Mouse (Mus musculus): Measurements from ENCODE around the gene Keap1. TPM values are rescaled to one million over a fixed set of nuclear protein-coding genes. Genes with fewer than 3 reads are reported as not detected.
A peak's percentile ranks its signal among the peaks of the same experiment; 100 is the strongest.

The Keap1 gene
- polyA plus RNA-seq (2016; fragmentation: Nextera tagmentation; extraction: Ambion mirVana): 47.8 and 49.6 TPM in 2 replicates

DNA sequence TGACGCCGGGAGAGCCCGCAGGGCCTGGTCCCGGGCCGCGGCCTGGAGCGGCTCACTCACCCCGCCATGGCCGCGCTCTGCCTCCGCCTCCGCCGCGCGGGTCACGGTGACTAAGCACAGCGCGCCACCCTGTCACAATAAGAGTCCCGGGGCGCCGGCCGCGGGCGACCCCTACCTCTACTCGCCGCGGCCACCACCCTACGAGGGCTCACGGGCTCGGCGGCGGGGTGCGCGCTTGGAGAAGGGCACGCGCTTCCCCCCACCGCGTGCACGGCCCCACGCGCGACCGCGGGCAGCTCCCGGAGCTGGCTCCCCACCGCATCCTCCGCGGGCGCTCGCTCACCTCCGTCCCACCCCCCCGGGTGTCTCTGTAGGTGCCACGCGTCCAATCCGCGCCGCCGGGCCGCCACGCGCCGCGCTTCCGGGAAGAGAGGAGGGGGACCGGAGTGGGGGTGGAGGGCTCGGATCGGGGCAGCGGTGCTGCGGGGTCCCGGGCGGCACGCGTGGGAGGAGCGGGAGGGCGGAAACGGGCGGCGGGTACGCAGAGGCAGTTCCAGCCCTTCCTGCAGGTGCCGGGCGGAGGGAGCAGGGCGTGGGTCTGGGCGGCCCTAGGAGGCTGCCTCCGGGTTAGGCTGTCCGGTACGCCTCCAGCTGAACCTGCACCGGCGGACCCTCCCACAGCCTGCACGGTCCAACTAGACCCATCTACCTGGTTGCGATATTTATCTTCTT is at the start of gene Keap1:
Gene Keap1 (minus strand): TSS at position 629 of the 732 bp plus-strand sequence.
- under 1% methylated on average over 90 of the region's 90 CpGs for WGBS
- H3K4me1 ChIP-seq: peaks cover 29% of the 10 kb centered on the region
- H3K9me3 ChIP-seq: peaks cover 4% of the 10 kb centered on the region; the same call in 1 of the 2 replicates
- peak within 1 kb of the TSS; percentile 98 for H3K27ac ChIP-seq (replicated peaks)
- H3K27me3 ChIP-seq (replicated peaks; ENCODE audit: low read depth, poor library complexity, severe bottlenecking): peaks cover 44% of the 10 kb centered on the region
- peaks cover 32% of the 10 kb centered on the region for H3K36me3 ChIP-seq (replicated peaks)
- H3K4me3 ChIP-seq: peak within 1 kb of the TSS; percentile 98
- peak; percentile 90 for DNase-seq (ENCODE audit: low spot score)

DNA sequence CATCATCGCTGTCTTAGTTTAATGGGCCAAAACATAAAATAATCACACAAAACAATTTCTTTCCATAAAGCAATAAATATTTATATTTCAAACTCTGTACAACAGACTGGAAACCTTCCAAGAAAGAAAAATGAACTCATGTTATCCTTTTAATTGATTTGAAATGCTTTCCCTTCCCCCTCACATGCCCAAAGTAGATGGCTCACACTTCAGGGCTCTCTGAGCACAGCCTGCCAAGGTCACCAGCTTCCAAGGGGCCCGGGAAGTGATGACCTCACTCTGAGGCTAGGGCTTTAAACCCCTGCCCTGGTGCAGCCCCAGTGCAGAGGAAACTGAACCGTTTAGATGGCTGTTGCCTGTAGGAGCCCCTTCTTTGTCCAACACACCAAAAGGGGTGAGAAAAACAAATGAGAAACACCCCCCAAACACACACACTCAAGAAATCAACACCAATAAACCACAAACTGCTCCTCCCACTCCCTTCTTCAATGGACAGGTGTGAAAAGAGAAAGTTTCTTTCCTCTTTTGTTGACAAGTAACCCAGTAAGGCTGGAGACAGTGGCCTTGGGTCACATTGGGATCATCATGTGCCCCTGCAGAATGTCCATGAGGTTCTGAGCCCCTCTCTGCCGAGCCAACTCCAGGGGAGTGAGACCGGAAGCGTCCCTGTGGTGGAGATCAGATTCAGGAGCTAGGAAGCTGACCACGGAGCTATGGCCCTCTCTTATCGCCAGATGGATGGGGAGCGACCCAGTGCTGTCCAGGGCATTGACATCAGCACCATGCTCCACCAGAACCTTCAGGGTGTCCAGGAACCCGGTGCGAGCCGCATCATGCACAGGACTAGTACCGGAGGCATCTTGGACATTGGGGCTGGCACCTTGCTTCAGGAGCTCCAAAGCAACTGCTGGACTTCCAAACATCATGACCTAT is 49.5 kb upstream of the Keap1 start:
- DNase-seq (ENCODE audit: low spot score): no peak
- H3K36me3 ChIP-seq (replicated peaks): peaks cover 28% of the 10 kb centered on the region
- H3K4me3 ChIP-seq: peak overlapping the region; percentile 93
- H3K27ac ChIP-seq (replicated peaks): peak overlapping the region; percentile 89
- no peaks in the 10 kb centered on the region for H3K27me3 ChIP-seq (replicated peaks; ENCODE audit: low read depth, poor library complexity, severe bottlenecking)
- no peaks in the 10 kb centered on the region for H3K9me3 ChIP-seq
- peaks cover 37% of the 10 kb centered on the region for H3K4me1 ChIP-seq
- 82% methylated on average over 13 of the region's 13 CpGs for WGBS

DNA sequence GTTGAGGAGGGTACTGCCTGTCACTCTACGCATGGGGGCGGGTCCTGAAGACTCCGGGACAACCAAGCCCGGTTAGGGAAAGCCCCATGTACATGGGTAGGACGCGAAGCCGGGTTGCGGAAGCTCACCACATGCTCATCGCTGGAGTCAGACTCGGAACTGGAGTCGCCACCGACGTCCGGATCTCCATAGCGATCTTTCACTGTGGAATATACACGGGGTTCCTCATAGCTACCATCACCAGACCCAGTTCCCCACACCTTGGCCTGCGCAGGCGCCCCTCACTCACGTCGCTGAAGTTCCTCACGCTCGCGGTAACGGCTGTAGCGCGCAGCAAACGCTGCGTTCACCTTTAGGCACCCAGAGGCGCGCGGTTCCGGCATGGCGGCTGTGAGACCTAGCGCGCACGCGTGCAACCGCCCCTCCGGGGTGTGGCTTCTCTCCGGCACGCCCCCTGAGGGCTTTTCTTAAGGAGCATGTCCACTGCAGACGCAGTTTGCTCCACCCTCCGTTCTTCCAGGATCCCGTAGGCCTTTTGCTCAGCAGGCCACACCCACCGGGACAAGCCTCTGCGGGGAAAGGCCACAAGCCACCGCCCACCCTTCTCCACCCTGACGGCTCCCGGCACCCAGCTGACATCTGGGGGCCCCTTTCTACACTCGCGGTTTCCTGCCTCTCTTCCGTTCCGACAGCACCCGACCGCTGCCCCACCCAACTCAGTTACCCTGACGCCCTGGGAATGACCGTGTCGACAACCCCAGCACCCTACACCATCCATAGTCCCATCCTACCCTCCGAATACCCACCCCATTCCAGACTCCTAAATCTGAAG is 48.6 kb upstream of the Keap1 start, which contains the start of gene Kri1:
Gene Kri1 (minus strand): TSS at position 399 of the 832 bp plus-strand sequence.
- peak; percentile 97 for DNase-seq (ENCODE audit: low spot score)
- H3K4me1 ChIP-seq: peaks cover 37% of the 10 kb centered on the region
- no peaks in the 10 kb centered on the region for H3K9me3 ChIP-seq
- H3K4me3 ChIP-seq: peak within 1 kb of the TSS; percentile 93
- peaks cover 34% of the 10 kb centered on the region for H3K36me3 ChIP-seq (replicated peaks)
- 1% methylated on average over 59 of the region's 59 CpGs for WGBS
- peak within 1 kb of the TSS; percentile 89 for H3K27ac ChIP-seq (replicated peaks)
- no peaks in the 10 kb centered on the region for H3K27me3 ChIP-seq (replicated peaks; ENCODE audit: low read depth, poor library complexity, severe bottlenecking)

DNA sequence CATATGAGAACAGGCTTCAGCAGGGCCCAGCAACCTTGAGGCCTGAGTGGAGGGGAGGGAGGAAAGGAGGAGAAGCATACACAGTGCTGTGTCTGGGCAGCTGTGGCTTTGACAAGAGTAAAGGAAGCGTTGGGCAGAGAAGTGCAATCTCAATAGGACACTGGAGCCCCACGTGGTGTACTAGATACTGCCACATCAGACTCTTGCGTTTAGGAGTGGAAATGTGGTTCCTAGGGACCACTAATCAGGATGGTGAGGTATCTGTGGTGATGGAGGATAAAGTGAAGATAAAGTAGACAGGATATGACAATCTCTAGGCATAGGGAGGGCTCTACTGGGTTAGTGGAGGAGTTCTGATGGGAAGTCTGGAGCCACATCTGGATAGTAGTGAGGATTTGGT is 47.6 kb upstream of the Keap1 start:
- no peak overlapping the region for H3K27ac ChIP-seq (replicated peaks)
- H3K4me3 ChIP-seq: peak overlapping the region; percentile 93
- H3K9me3 ChIP-seq: no peaks in the 10 kb centered on the region
- no peaks in the 10 kb centered on the region for H3K27me3 ChIP-seq (replicated peaks; ENCODE audit: low read depth, poor library complexity, severe bottlenecking)
- H3K4me1 ChIP-seq: peaks cover 37% of the 10 kb centered on the region
- H3K36me3 ChIP-seq (replicated peaks): peaks cover 44% of the 10 kb centered on the region
- no peak for DNase-seq (ENCODE audit: low spot score)
- 69% methylated on average over 3 of the region's 3 CpGs for WGBS

DNA sequence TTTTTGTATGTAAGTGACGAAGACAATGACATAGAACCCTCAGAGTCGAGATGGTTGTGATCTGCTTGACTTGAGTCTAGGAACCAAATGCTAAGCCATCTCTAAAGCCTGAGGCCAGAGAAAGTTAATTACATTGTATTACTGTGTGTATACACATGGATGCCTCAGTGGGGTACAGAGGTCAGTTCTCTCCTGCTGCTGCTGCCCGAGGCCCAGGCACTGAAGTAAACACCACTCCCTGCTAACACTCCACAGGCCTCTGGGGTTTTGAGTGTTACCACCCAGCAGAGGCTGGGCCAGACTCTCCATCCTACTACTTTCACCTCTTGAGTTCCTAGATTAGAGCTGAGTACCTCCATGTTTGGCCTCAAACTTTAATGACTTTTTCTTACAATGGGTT is 44.8 kb upstream of the Keap1 start:
- Histone ChIP-seq H3K9me3 (no peaks in the 10 kb centered on the region), H3K27ac (replicated peaks) (no peak overlapping the region), H3K27me3 (replicated peaks; ENCODE audit: low read depth, poor library complexity, severe bottlenecking) (no peaks in the 10 kb centered on the region), H3K36me3 (replicated peaks) (peaks cover 68% of the 10 kb centered on the region), H3K4me1 (peaks cover 22% of the 10 kb centered on the region), H3K4me3 (no peak overlapping the region)
- WGBS: 80% methylated on average over 3 of the region's 3 CpGs
- DNase-seq (ENCODE audit: low spot score): no peak

DNA sequence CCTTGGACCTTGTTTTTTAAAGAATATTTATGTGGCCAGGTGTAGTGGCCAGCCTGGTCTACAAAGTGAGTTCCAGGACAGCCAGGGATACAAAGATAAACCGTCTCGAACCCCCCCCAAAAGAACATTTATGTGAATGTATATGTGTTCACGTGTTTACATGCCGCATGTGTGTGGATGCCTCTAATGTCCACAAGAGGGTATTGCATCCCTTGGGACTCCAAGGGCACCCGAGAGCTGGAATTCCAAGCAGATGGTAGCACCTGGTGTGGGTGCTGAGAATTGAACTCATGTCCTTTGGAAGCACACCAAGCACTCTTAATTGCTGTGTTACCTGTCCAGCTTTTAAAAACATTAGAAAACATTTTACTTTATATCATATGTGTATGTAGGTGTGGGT is 44.4 kb upstream of the Keap1 start:
- H3K36me3 ChIP-seq (replicated peaks): peaks cover 69% of the 10 kb centered on the region
- H3K27ac ChIP-seq (replicated peaks): no peak overlapping the region
- DNase-seq (ENCODE audit: low spot score): no peak

DNA sequence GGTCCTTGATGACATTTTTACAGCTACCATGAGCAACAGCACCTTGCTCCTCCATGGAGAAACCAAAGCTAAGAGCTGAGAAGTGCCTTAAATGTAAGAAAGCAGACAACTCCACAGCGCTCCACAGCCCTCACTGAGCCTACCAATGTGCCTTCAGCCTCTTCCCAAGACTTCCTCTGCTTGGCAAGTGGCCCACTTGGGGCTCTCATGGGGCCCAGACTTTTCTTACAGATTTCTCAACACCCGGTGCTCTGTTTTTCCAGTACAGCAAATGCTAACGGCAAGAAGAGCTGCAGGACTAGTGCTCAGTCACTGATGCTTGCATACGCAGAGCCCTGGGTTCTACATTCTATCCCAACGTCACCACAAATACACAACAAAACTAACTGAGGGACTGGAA is 38.6 kb upstream of the Keap1 start:
- peaks cover 100% of the 10 kb centered on the region for H3K36me3 ChIP-seq (replicated peaks)

More for the DNA sequence above, 44.4 kb upstream of the Keap1 start:
- no peak overlapping the region for H3K4me3 ChIP-seq
- WGBS: 90% methylated on average over 5 of the region's 5 CpGs
- peaks cover 18% of the 10 kb centered on the region for H3K4me1 ChIP-seq
- H3K27me3 ChIP-seq (replicated peaks; ENCODE audit: low read depth, poor library complexity, severe bottlenecking): no peaks in the 10 kb centered on the region
- H3K9me3 ChIP-seq: no peaks in the 10 kb centered on the region

DNA sequence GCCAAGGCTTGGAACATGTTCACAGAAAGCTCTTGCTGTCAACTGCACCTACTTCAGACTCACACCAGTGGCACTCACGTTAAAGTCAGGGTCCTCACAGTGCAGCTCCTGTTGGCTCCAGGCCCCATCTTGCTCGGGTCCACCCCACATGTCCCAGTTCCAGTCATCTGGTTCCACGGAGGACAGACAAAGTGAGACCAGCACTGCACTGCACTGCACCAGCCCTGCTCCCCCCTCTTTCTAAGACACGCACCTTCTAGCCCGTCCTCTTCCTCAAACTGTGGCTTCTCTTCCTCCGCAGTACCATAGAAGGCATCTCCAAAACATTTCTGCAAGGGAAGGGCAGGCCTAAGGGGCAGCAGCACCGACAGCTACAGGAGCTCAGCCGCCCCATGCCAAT is 37.1 kb upstream of the Keap1 start:
- H3K4me3 ChIP-seq: no peak overlapping the region
- no peaks in the 10 kb centered on the region for H3K4me1 ChIP-seq
- 90% methylated on average over 8 of the region's 8 CpGs for WGBS
- no peak for DNase-seq (ENCODE audit: low spot score)
- H3K27me3 ChIP-seq (replicated peaks; ENCODE audit: low read depth, poor library complexity, severe bottlenecking): no peaks in the 10 kb centered on the region
- peaks cover 100% of the 10 kb centered on the region for H3K36me3 ChIP-seq (replicated peaks)
- no peaks in the 10 kb centered on the region for H3K9me3 ChIP-seq
- H3K27ac ChIP-seq (replicated peaks): no peak overlapping the region

More for the DNA sequence above, 38.6 kb upstream of the Keap1 start:
- Histone ChIP-seq H3K27ac (replicated peaks) (no peak overlapping the region), H3K27me3 (replicated peaks; ENCODE audit: low read depth, poor library complexity, severe bottlenecking) (no peaks in the 10 kb centered on the region), H3K4me1 (no peaks in the 10 kb centered on the region), H3K4me3 (no peak overlapping the region), H3K9me3 (no peaks in the 10 kb centered on the region)
- no peak for DNase-seq (ENCODE audit: low spot score)
- 95% methylated on average over 5 of the region's 5 CpGs for WGBS

DNA sequence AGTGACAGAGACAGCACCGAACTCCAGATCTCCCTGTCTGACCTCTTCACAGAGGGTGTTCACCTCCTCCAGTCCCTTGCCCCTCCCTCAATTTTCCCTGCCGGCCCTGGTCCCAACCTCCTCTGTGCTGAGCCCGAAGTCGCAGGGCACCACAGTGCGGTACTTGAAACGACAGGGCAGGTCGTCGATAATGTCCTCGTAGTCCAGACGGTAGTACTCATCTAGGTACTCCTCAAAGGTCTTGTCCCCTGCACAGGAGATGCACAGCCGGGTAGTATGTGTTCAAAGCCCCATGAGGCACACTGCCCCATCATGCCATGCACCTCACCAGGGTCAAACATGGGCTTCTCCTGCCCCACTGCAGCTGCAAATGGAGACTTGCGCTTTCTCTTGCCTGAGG is 36.6 kb upstream of the Keap1 start:
- H3K36me3 ChIP-seq (replicated peaks): peaks cover 100% of the 10 kb centered on the region
- 89% methylated on average over 12 of the region's 12 CpGs for WGBS
- no peak overlapping the region for H3K27ac ChIP-seq (replicated peaks)
- no peaks in the 10 kb centered on the region for H3K4me1 ChIP-seq
- no peaks in the 10 kb centered on the region for H3K27me3 ChIP-seq (replicated peaks; ENCODE audit: low read depth, poor library complexity, severe bottlenecking)
- no peak overlapping the region for H3K4me3 ChIP-seq
- no peaks in the 10 kb centered on the region for H3K9me3 ChIP-seq
- no peak for DNase-seq (ENCODE audit: low spot score)

DNA sequence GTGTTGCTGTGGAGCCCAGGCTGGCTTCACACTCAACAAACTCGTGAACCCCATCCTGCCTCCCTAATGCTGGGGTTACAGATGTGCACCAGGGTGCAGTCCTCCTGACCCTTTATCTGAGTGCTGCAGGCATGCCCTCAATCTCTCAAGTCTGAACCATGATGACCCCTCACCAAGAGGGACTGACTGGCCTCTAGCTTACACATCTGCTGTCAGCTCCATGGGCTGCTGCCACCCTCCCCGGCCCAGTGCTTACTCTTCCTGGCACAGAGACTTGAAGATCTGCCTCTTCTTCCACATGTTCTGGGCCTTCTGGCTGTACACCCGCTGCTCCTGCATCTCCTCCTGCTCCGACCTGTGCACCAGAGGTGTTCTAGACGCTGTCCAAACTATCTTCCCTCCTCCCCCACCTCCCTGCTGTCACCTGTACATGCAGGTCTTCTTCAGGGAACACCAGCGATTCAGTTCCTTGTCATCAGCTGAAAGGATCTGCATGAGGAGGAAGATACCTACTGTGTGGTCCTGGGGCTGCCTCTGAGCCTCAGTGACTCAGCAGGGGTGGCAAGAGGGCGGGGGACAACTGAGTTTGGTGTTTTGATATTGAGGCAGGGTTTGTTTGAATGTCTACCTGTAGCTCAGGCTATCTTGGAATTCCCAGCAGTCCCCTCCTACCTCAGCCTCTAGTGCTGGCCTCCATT is 36.0 kb upstream of the Keap1 start:
- H3K27ac ChIP-seq (replicated peaks): no peak overlapping the region
- H3K4me3 ChIP-seq: no peak overlapping the region
- WGBS: 89% methylated on average over 7 of the region's 7 CpGs
- H3K27me3 ChIP-seq (replicated peaks; ENCODE audit: low read depth, poor library complexity, severe bottlenecking): no peaks in the 10 kb centered on the region
- no peaks in the 10 kb centered on the region for H3K4me1 ChIP-seq
- DNase-seq (ENCODE audit: low spot score): no peak
- peaks cover 100% of the 10 kb centered on the region for H3K36me3 ChIP-seq (replicated peaks)
- no peaks in the 10 kb centered on the region for H3K9me3 ChIP-seq

GRCm38 (mm10) chr9:21274336-21274735 is 35.2 kb upstream of the Keap1 start:
- WGBS: 96% methylated on average over 3 of the region's 3 CpGs
- H3K4me1 ChIP-seq: no peaks in the 10 kb centered on the region
- no peak for DNase-seq (ENCODE audit: low spot score)
- H3K9me3 ChIP-seq: no peaks in the 10 kb centered on the region
- no peak overlapping the region for H3K4me3 ChIP-seq
- no peaks in the 10 kb centered on the region for H3K27me3 ChIP-seq (replicated peaks; ENCODE audit: low read depth, poor library complexity, severe bottlenecking)
- no peak overlapping the region for H3K27ac ChIP-seq (replicated peaks)
- H3K36me3 ChIP-seq (replicated peaks): peaks cover 99% of the 10 kb centered on the region
